Mouse (Mus musculus): ENCODE measurements at regions not wholly inside any gene's neighbourhood (a gene's known extent, or its start where the extent isn't known, plus 50 kb on each side); places are given as distances from the start of the nearest gene placed in this dataset.

GRCm38 (mm10) chr12:42369029-42369577, 882.9 kb upstream of the Lrrn3 start:
- no peak for DNase-seq (ENCODE audit: low spot score in 2 of 2)

GRCm38 (mm10) chr12:42338996-42339680, 852.9 kb upstream of the Lrrn3 start:
- no peak for DNase-seq (ENCODE audit: low spot score in 2 of 2)

GRCm38 (mm10) chr12:42306429-42306828, 820.2 kb upstream of the Lrrn3 start:
- DNase-seq (ENCODE audit: low spot score in 2 of 2), result no peak

GRCm38 (mm10) chr12:42277241-42278032, 791.2 kb upstream of the Lrrn3 start:
- no peak for DNase-seq (ENCODE audit: low spot score in 2 of 2)

- no peak for DNase-seq (ENCODE audit: low spot score in 2 of 2)
Measured at GRCm38 (mm10) chr12:42250410-42250809, 764.2 kb upstream of the Lrrn3 start.

- DNase-seq (ENCODE audit: low spot score in 2 of 2), result no peak
Measured at GRCm38 (mm10) chr12:42229235-42229634, 743.0 kb upstream of the Lrrn3 start.

- no peak for DNase-seq (ENCODE audit: low spot score in 2 of 2)
Measured at GRCm38 (mm10) chr12:42181646-42182045, 695.4 kb upstream of the Lrrn3 start.

- no peak for DNase-seq (ENCODE audit: low spot score in 2 of 2)
Measured at GRCm38 (mm10) chr12:42179947-42180669, 693.9 kb upstream of the Lrrn3 start.

- DNase-seq (ENCODE audit: low spot score in 2 of 2), result no peak
Measured at GRCm38 (mm10) chr12:42147971-42148370, 661.7 kb upstream of the Lrrn3 start.

GRCm38 (mm10) chr12:42138694-42139442, 652.6 kb upstream of the Lrrn3 start:
- DNase-seq (ENCODE audit: low spot score in 2 of 2), result no peak

GRCm38 (mm10) chr12:42138177-42138576, 651.9 kb upstream of the Lrrn3 start:
- DNase-seq (ENCODE audit: low spot score in 2 of 2), result no peak

GRCm38 (mm10) chr12:42137764-42138163, 651.5 kb upstream of the Lrrn3 start:
- no peak for DNase-seq (ENCODE audit: low spot score in 2 of 2)

GRCm38 (mm10) chr12:42100189-42100588, 614.0 kb upstream of the Lrrn3 start:
- no peak for DNase-seq (ENCODE audit: low spot score in 2 of 2)

GRCm38 (mm10) chr12:42070401-42070800, 584.2 kb upstream of the Lrrn3 start:
- peak in 1 of 2 experiments; percentile 11 for DNase-seq (ENCODE audit: low spot score in 2 of 2)

GRCm38 (mm10) chr12:42063745-42064144, 577.5 kb upstream of the Lrrn3 start:
- DNase-seq (ENCODE audit: low spot score in 2 of 2), result no peak

- DNase-seq (ENCODE audit: low spot score in 2 of 2), result no peak
Measured at GRCm38 (mm10) chr12:42049056-42049455, 562.8 kb upstream of the Lrrn3 start.

- no peak for DNase-seq (ENCODE audit: low spot score in 2 of 2)
Measured at GRCm38 (mm10) chr12:42027874-42028273, 541.6 kb upstream of the Lrrn3 start.

GRCm38 (mm10) chr12:42017506-42017905, 531.3 kb upstream of the Lrrn3 start:
- no peak for DNase-seq (ENCODE audit: low spot score in 2 of 2)

- no peak for DNase-seq (ENCODE audit: low spot score in 2 of 2)
Measured at GRCm38 (mm10) chr12:42008827-42009383, 522.7 kb upstream of the Lrrn3 start.

GRCm38 (mm10) chr12:42006912-42007311, 520.7 kb upstream of the Lrrn3 start:
- no peak for DNase-seq (ENCODE audit: low spot score in 2 of 2)
